ENCODE assay signal across 10 mouse cellular contexts in genomic region chr11:21332639-21333295, GRCm38 (mm10).
"Had no signal": no experiment of that assay in that cellular context is flagged by ENCODE, and none has a peak within 500 bp of the region (broad histone marks: within the 10 kb centered on the region; RNA-seq: fewer than 3 reads in every experiment).

No protein-coding gene starts in this region.

- ATAC-seq: liver, postnatal 0 days; midbrain, embryonic 16.5 days had no signal

- DNase-seq: kidney, adult 8-10 months; kidney, postnatal 25 days; layer of hippocampus, adult 9-11 months; layer of hippocampus, postnatal 36 days; liver; liver, embryonic 13.5 days; liver, postnatal 0 days; spleen, adult 18-20 months; thymus, postnatal 36 days had no signal
